Mouse (Mus musculus) gonadal fat pad, adult 2 months (tissue): ENCODE data around the gene Cd151. TPM values are rescaled to one million over a fixed set of nuclear protein-coding genes. Genes with fewer than 3 reads are reported as not detected.

Experiments used
- DNase-seq: peaks from one replicate; pipeline ENCODE4 v3.0.0-alpha.2; 2012; ENCODE audit warnings: low read depth
- polyA plus RNA-seq: library from polyadenylated mRNA; depleted of rRNA; stranded (reverse); fragments of >200 nt; gene quantifications from 2 replicates; pipeline ENCODE4 v1.2.3, GENCODE M21; 2012

The Cd151 gene
- polyA plus RNA-seq, 1 experiment: 894 TPM

DNA sequence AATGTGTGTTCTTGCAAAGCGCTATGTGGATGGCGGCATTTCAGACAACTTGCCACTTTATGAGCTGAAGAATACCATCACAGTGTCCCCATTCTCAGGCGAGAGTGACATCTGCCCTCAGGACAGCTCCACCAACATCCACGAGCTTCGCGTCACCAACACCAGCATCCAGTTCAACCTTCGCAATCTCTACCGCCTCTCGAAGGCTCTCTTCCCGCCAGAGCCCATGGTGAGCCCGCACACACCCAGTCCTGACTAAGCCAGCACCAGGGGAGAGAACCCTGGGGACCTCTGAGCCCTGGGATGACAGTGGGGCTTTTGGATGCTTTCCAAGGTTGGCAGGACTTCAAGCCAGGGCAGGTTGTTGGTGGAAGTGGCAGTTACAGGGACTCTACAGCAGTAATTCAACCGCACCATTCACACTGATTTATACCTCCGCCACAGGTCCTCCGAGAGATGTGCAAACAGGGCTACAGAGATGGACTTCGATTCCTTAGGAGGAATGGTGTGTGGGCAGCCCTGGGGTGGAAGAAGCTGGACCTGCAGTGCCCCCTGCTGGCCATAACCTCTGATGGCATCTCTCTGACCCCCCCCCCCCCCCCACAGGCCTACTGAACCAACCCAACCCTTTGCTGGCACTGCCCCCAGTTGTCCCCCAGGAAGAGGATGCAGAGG is 9.1 kb upstream of the Cd151 start:
- DNase-seq: no peak

DNA sequence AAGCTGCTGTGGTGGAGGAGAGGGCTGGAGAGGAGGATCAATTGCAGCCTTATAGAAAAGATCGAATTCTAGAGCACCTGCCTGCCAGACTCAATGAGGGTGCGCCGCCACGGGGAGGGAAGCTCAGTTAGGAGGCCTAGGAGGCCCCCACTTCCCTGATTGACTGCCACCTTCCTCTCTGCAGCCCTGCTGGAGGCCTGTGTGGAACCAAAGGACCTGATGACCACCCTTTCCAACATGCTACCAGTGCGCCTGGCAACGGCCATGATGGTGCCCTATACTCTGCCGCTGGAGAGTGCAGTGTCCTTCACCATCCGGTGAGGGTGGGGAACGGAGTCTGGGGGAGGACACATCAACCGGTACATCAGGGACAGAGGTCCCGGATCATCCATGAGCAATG is 8.5 kb upstream of the Cd151 start:
- no peak for DNase-seq

DNA sequence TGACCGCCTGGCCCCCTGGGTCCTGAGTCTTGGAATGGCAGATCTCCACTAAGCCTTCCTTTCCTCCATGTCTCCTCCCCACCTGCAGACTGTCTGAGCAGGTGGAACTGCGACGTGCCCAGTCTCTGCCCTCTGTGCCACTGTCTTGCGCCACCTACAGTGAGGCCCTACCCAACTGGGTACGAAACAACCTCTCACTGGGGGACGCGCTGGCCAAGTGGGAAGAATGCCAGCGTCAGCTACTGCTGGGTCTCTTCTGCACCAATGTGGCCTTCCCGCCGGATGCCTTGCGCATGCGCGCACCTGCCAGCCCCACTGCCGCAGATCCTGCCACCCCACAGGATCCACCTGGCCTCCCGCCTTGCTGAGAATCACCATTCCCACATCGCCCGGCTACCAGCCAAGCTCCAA is 7.9 kb upstream of the Cd151 start:
- no peak for DNase-seq

DNA sequence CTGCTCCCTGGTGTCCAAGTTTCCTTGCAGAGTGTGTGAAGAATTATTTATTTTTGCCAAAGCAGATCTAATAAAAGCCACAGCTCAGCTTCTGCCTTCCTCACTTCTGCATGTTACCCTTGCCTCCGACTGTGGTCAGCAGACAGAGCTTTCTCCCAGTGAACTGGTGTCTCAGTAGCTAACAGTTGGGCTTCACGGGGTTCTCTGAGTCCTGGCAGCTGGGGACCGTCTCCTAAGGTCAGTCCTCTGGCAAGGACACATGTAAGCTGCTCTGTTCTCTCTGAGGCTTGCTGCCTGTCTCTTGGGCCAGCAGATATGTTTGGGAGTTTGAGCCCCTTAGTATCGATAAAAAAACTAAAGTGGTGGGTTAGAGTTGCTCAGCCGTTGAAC is 7.2 kb upstream of the Cd151 start:
- DNase-seq: no peak

DNA sequence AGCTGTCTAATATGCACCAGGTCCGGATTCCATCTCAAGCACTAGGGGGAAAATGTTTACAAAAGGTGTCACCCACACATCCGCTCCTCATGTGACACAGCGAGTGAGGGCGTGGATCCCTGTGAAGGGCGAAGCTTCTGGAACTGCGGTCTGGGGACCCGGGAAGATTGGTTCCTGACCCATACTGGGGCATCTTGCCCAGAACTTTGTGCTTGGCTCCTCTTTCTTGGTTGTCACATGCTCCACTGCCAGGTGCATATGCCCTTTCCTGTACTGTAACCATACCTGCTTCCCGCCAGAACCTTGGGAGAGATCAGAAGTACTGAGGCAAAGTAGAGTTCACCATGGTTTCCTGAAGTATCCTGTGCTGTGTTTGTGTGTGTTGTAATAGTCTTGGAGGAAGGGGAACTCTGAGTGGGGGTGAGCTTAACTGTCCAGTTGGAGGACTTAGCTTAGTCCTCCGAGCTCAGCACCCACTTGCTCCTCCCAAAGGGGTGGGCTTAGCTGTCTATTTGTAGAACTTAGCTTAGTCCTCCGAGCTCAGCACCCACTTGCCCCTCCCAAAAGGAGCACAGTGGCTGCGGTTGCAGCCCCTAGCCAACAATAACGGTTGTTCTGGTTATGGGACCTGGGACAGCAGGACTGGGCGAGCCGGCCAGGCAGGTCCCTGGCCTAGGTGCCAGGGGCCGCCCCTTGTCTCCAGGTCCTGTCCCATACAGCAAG is 6.6 kb upstream of the Cd151 start, which contains the start of gene Cracr2b:
Gene Cracr2b (plus strand): TSS at position 704 of the 723 bp plus-strand sequence.
- DNase-seq: peak; percentile 95

DNA sequence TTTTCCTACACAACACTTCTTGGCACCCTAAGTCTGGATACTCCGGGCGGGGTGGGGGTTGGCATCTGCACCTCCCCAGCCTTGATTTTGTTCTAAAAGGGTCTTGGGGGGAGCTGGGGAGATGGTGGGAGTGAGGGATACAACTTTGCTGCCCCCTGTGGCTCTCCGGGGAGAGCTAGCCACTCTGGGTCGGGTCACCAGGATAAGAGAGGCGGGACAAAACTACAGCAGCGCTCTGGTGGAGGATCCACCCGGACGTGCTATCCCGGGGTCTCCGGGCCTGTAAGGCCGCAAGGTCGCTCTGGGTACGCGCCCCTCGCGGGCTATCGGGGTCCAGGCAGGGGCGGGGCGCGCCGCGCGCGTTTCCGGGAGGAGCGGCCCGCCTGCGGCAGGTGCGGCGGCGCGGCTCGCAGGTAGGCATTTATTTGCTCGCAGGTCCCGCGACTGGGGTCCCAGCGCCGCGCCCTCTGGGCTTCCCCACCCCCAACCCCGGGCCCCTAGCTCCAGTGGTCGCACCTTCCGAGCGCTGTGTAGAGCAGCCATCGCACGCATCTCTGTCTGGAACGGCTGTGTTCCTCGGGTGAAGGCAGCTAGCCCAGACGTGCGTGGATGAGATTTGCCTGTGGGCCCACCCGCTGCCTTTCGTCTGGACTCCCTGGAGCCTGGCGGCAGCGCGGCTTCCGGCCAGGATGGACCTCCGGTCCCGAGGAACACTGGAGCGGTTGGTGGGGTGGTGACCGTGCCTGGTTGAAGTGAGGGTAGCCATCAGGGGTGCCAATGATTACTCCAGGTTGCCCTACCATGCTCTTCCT is 5.5 kb upstream of the Cd151 start:
- DNase-seq: no peak

DNA sequence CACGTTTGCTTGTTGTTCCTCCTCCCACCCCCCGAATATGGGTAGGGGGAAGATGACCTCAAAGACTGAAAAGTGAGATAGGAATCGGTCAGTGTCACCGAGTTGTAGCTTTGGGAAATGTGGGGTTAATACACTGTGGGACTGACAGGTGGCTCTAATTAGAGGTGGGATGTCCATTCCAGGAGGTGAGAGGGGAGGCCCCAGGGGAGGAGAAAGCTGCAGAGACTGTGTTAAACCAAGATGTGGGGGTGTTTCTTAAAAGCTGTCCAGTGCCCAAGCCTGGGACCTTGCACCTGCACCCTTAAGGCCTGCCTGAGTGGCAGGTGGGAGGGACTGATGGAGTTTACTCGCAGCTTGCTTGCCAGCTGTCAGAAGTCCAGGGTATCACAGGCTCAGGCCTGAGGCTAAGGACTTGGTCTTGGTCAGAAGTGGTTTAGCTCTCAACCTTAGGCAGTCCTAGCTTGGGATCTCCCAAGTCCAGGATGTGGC is 4.8 kb upstream of the Cd151 start:
- DNase-seq: no peak

DNA sequence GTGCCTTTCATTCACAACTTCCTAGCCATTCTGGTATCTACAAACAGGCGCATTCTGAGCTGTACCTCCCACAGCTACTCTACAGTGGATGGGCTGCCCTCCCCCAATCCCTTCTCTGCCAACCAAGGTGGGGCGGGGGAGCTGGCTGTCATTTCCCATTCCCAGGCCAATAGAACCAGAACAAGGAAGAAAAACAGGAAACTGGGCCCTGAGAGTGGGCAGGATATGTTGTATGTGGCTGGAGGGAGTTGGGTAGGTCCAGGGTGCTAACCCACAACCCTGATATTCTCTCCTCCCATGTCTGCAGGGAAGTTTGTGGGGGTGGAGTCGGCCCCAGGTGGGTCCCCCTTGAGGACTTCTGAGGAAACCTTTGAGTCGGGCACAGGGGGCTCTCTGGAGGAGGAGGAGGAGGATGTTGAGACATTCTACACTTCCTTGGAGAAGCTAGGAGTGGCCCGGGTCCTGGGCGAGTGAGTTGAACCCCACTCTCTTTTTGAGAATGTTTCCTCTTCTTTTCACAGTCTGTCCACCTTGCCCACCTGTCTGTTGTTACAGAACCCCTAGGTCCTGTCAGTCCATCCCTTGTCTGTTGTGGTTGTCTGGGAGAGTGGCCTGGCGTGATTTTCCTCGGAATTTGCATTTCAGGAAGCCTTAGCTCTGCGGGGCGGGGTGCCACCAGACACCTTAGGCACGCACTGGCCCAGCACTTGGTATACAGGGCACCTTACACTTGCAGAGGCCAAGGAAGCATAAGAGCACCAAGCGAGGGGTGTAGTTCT is 3.2 kb upstream of the Cd151 start:
- no peak for DNase-seq

DNA sequence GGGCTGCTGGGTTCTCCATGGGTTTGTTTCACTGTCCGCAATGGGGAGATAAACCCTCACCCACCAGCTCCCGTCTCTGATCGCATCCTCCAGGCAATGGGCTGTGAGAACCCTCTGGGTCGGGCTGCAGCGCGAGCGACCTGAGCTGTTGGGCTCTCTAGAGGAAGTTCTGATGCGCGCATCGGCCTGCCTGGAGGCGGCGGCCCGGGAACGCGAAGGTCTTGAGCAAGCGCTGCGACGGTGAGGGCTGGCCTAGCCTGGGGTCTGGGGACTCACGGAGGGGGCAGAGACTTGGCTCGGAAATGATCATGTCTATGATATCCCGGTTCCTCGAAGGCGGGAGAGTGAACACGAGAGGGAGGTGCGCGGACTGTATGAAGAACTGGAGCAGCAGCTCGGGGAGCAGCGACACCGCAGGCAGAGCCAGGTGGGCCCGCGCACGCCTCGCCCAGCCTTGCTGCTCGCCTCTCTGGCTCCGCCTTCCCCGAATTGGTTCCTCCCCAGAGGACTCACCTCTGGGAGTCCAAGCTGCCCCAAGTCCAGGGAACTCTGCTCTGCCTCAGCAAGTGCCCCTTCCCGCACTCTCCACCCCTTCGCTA is 2.5 kb upstream of the Cd151 start:
- no peak for DNase-seq

DNA sequence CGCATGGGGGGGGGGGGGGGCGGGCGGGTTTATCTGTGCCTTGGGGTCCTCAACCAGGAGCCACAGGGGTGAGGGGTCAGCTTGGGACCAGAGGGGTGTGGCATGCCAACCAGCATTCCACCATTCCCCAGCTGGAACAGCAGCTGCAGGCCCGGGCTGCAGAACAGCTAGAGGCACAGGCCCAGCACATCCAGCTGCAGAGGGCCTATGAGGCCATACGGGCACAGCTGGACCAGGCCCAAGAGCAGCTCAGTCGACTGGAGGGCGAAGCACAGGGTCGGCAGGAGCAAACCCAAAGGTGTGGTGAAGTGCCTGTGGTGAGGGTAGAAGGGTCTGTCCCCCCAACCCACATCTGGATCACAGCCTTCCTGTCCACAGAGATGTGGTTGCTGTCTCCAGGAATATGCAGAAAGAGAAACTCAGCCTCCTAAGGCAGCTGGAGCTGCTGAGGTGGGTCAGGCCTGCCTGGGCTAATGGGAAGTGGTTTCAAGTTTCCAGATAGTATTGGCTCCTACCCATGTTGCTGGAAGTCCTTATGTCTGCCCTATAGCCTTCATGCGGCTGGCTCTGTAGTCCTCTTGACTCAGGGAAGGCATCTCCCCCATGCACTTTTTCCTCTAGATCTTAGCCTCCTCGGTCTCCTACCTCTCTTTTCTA is 1.7 kb upstream of the Cd151 start:
- no peak for DNase-seq

DNA sequence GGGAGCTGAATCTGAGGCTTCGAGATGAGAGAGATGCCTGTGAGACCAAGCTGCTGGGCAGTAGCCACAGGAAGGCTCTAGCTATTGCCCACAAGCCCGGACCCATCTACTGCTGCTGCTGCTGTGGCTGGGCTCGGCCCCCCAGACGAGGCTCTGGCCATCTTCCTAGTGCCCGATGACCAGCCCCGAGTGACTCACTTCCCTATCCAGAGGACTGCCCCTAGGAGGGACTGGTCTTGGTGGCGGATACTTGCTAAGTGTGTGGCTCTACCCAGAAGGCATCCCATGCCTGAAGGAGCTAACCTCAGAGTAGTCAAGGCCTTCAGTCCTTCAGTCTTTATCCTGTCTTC is 1.2 kb upstream of the Cd151 start:
- DNase-seq: no peak

DNA sequence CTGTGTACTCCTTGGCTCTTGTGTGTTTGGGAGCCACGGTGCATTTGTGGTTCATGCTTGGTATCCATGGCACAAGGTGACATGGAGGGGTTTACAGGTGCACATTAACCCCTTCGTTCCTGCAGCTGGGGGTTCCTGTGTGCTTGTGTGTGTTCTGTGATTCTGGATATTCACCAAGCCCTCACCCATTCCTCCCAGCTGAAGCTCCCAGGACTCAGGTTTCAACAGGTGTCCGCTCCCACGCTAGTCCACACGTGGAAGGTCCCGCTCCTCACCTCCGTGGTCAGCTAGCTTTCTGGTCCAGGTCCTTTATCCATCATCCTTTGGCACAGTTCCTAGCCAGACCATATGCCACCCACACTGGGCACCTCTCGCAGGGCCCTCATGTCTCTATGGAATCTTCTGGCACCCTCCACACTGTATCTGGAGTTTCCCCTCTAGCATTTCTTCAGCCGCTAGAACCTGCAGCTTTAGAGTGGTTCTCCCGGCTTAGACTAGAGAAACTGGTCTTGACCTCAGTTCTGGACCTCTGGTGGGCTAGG is 514 bp upstream of the Cd151 start:
- DNase-seq: no peak

DNA sequence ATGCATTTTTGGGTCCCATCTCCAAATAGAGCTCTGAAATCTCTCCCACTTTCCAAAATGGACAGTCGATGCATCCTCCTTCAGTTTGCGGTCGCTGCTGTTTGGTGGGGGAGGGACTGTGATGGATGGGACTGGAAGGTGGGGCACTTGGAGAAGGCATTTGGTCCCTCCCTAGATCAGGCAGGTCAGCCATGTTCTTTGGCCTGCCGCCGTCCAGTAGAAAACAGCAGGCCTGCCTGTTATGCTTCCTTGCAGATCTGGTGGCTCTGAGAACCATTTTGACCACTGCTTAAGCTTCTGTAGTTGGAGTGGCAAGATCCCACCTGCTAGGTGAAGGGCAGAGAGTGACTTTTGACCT is 951 bp downstream of the Cd151 start:
- no peak for DNase-seq

DNA sequence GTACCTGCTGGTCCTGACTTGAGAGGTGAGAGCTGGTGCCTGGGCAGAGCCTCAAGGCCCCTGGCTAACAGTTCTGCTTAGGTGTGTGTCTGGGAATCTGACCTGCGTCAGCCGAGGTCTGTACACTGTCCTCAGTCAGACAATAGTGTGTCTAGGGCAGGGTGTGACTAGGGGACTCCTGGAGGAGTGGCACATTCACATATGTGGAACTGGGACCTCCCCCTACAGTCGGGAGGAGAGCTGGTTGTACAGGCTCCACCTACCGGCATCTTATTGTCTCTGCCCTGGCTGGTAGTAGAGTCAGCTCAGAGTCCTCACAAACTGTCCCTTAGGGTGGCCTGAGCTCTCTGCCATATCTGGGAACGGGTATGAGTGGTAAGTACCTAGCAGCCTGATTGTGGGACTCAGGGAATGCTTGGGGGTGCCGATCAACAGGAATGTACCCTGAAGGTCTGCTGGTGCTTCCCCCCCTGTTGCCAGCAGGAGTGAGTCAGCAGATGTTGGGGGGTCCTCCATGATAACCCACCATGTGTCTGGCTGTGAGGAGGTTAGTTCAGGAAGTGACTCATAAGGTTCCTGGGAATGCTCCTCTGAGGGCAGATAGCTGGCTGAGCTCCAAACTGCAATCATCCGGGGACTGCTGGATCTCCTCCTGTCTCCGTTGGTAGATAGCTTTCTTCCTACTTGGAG is 1.5 kb downstream of the Cd151 start:
- no peak for DNase-seq

DNA sequence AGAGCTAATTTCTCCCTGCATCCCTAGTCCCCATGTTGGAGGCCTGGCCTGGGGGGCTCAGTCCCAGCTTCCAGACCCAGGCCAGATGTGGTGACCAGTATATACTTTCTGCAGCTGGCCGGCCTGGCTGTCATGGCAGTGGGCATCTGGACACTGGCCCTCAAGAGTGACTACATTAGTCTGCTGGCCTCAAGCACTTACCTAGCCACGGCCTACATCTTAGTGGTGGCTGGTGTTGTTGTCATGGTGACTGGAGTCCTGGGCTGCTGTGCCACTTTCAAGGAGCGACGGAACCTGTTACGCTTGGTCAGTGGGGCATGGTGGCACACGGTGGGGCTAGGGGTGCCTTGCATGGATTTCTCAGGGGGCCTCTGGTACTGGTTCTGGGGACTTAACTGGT is 2.2 kb downstream of the Cd151 start:
- DNase-seq: no peak

DNA sequence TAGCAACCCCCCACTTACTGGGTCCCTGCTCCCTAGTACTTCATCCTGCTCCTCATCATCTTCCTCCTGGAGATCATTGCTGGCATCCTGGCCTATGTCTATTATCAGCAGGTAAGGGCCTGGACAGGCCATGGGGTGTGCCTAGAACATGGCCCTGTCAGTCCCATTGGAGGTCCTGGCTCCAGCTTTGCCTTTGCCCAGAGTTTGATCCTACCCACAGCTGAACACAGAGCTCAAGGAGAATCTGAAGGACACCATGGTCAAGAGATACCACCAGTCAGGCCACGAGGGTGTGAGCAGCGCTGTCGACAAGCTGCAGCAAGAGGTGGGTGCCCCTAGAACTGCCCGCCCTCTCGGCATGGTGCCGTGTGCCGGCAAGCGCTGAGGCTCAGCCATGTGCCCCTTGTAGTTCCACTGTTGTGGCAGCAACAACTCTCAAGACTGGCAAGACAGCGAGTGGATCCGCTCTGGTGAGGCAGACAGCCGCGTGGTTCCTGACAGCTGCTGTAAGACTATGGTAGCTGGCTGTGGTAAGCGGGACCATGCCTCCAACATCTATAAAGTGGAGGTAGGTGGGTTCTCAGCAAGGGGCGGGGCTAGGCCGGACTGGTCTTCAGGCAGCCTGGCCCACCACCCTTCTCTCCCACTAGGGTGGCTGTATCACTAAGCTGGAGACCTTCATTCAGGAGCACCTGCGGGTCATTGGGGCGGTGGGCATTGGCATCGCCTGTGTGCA is 2.9 kb downstream of the Cd151 start:
- no peak for DNase-seq

DNA sequence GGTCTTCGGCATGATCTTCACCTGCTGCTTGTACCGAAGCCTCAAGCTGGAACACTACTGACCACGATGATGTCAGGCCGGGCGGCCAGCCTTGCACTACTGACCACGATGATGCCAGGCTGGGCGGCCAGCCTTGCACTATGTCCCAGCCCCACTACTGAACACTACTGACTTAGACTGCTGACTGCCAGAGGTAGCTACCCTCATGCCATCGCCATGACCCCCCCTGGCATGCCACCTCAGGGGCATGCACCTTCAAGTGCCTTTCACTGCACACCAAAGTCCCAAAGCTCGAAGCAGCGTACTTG is 3.4 kb downstream of the Cd151 start:
- no peak for DNase-seq

DNA sequence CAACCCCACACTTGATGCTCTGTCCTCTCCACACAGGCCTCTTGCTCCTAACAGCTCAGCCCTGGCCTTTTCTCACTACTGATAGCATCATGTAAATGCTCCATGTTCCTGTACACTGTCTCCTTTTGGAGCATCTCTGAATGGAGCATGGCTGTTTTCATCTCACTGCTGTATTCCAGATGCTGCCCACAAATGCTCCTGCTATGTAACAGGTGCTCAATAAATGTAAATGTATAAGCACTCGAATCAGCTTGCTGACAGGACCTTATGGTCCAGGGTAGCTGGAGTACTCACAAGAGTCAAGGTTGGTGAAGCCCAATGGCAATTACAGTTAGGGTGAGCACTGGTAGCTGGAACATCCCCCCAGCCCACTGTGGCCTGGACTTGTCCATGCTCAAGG is 4.0 kb downstream of the Cd151 start:
- DNase-seq: no peak

DNA sequence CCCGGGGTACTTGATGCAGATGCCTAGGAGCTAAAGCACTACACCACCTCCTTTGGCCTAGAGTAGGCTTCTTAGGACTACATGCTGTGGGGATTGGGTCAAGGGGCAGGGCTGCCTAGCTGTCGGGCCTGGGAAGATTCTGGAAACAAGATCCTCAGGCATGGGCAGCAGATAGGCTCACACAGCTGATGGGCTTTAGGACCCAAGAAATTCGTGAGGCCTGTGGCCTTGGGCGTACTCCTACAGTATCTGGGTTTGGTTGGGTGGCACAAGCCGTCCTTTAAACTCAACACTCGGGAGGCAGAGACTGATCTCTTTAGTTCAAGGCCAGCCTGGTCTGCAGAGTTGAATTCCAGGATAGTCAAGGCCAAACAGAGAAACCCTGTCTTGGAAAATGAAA is 5.0 kb downstream of the Cd151 start:
- DNase-seq: no peak

DNA sequence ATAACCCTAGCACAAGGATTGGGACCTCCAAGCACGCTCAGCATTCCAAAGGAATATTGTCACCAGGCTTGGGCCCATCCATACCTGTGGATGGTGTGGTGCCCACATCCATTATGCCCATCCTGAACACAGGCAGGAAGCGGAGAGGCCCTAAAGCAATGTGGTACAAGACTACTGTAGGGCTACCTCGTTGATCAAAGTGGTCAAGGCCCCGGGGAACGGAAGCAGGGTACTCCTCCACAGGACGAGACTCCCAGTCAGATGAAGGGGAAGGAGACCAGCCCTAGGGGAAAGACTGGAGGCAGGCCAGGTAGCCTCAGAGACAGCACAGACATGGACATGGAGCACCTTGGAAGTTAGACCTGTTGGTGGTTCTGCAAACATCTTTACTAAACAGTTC is 5.6 kb downstream of the Cd151 start:
- DNase-seq: no peak
